Mouse (Mus musculus) intestine, embryonic 16.5 days (tissue): ENCODE measurements around the gene Tm9sf2. TPM values are rescaled to one million over a fixed set of nuclear protein-coding genes. Genes with fewer than 3 reads are reported as not detected.

Source experiments
- ATAC-seq: fragments of 200-750 bp; cut with Nextera tagmentation; 2 replicates; pipeline ENCODE4 v1.8.0; 2017; ENCODE audit warnings: moderate TSS enrichment, moderate library complexity
- H3K27ac ChIP-seq: fragments of 300-500 bp; sonication (generic); 2 replicates; pipeline ENCODE4 v1.5.1; 2014; ENCODE audit warnings: mild to moderate bottlenecking, low read length
- H3K27me3 ChIP-seq: fragments of 300-500 bp; sonication (generic); replicated peaks from 2 replicates; pipeline ENCODE4 v1.6.1; 2014; ENCODE audit warnings: low read length, control low read depth, mixed read lengths; ENCODE audit not compliant: control insufficient read depth, insufficient read depth
- H3K36me3 ChIP-seq: fragments of 300-500 bp; sonication (generic); 2 replicates; pipeline ENCODE4 v1.6.1; 2014; ENCODE audit warnings: low read length, control low read depth; ENCODE audit not compliant: control insufficient read depth, insufficient read depth
- H3K4me1 ChIP-seq: fragments of 300-500 bp; sonication (generic); 2 replicates; pipeline ENCODE4 v1.6.1; 2014; ENCODE audit warnings: low read length, control low read depth, mixed read lengths; ENCODE audit not compliant: control insufficient read depth, insufficient read depth
- H3K4me2 ChIP-seq: fragments of 300-500 bp; sonication (generic); 2 replicates; pipeline ENCODE4 v1.6.1; 2014; ENCODE audit warnings: low read depth, low read length, control low read depth
- H3K4me3 ChIP-seq: fragments of 300-500 bp; sonication (generic); 2 replicates; pipeline ENCODE4 v1.5.1; 2014; ENCODE audit warnings: mild to moderate bottlenecking, low read length
- H3K9ac ChIP-seq: fragments of 300-500 bp; sonication (generic); 2 replicates; pipeline ENCODE4 v1.6.1; 2014; ENCODE audit warnings: low read depth, low read length
- H3K9me3 ChIP-seq: fragments of 300-500 bp; sonication (generic); 2 replicates; pipeline ENCODE4 v1.6.1; 2016; ENCODE audit warnings: low read length, control low read depth; ENCODE audit not compliant: control insufficient read depth
- WGBS: fragments of 180-500 bp; shearing (Covaris S2); extraction: QIAGEN DNeasy Blood & Tissue Kit; methylation state at CpG from one replicate; pipeline ENCODE4 v1.1.7; 2014; 5-methylcytosine and 5-hydroxymethylcytosine counted together
- polyA plus RNA-seq: library from polyadenylated mRNA; unstranded; fragments of >200 nt; fragmentation: Nextera tagmentation; extraction: Ambion mirVana; gene quantifications from 2 replicates; pipeline ENCODE4 v1.2.1, GENCODE M21; 2015

Tm9sf2 gene
- polyA plus RNA-seq, 1 experiment from 2014 or later: 293 TPM

DNA sequence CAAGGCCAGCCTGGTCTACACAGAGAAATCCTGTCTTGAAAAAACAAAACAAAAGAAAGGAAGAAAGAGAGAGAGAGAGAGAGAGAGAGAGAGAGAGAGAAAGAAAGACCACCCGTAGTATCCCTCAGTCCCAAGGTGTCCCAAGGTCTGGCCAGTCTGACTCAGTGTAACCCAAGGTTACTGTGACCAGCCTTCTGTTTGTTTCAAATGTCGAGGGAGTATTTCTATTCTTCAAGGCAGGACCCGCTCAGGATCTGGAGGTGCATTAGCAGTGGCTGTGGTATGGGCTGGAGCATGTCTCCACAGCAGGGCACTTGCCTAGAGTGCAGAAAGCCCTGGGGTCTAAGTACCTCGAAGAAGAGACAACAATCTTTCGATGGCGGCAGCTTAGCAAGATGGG, 90.0 kb downstream of the Tm9sf2 start:
- Histone ChIP-seq H3K9me3 (no peaks in the 10 kb centered on the region), H3K4me3 (no peak overlapping the region), H3K27me3 (no peaks in the 10 kb centered on the region), H3K36me3 (no peaks in the 10 kb centered on the region), H3K4me1 (no peaks in the 10 kb centered on the region), H3K27ac (no peak overlapping the region), H3K9ac (no peak overlapping the region), H3K4me2 (no peak overlapping the region)
- ATAC-seq: no peak
- 86% methylated on average over 6 of the region's 6 CpGs for WGBS

GRCm38 (mm10) chr14:122200247-122200885, 93.5 kb downstream of the Tm9sf2 start:
- H3K9me3 ChIP-seq: no peaks in the 10 kb centered on the region
- H3K27me3 ChIP-seq: no peaks in the 10 kb centered on the region
- H3K4me3 ChIP-seq: no peak overlapping the region
- no peaks in the 10 kb centered on the region for H3K4me1 ChIP-seq
- H3K36me3 ChIP-seq: no peaks in the 10 kb centered on the region
- H3K9ac ChIP-seq: no peak overlapping the region
- no peak overlapping the region for H3K27ac ChIP-seq
- ATAC-seq: no peak
- H3K4me2 ChIP-seq: no peak overlapping the region
- WGBS: 85% methylated on average over 14 of the region's 14 CpGs

DNA sequence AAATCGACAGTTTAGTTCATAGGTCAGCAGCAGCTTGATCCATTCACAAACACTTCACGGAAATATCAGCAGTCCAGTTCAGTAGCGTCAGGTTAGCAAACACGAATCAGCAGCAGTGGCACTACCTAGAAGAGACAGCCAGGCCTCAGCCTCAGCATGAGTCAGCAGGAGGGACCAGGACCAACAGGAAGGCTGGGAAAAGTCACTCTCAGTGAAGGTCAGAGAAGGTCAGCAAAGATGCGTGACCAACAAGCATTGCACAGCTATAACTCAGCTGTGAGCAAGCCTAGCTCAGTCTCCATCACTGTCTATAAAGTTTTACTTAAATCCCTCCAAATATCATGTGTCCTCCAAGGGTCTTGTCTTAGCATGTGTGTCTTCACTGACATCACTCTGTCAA, 102.3 kb downstream of the Tm9sf2 start:
- WGBS: 57% methylated on average over 5 of the region's 5 CpGs
- no peaks in the 10 kb centered on the region for H3K4me1 ChIP-seq
- H3K27me3 ChIP-seq: no peaks in the 10 kb centered on the region
- H3K4me3 ChIP-seq: no peak overlapping the region
- no peak for ATAC-seq
- H3K36me3 ChIP-seq: no peaks in the 10 kb centered on the region
- no peak overlapping the region for H3K9ac ChIP-seq
- H3K4me2 ChIP-seq: no peak overlapping the region
- H3K27ac ChIP-seq: no peak overlapping the region
- H3K9me3 ChIP-seq: no peaks in the 10 kb centered on the region

Other genes starting within 250 kb of the Tm9sf2 start
- gene Ubac2, start 228.4 kb upstream of the Tm9sf2 start, polyA plus RNA-seq: 61.6 and 63.3 TPM in 2 replicates
- gene Gpr18, start 191.3 kb upstream of the Tm9sf2 start, polyA plus RNA-seq: 0.34 and 0.38 TPM in 2 replicates
- 3.7 and 4.1 TPM in 2 replicates for gene Gpr183, start 141.8 kb upstream of the Tm9sf2 start, polyA plus RNA-seq
- gene Timm8a2, start 72.4 kb upstream of the Tm9sf2 start, polyA plus RNA-seq: not detected in 2 replicates
- gene Clybl, start 74.7 kb downstream of the Tm9sf2 start, polyA plus RNA-seq: 38.7 and 41.0 TPM in 2 replicates